Mouse (Mus musculus): ENCODE results near the gene Cbr4. TPM values are rescaled to one million over a fixed set of nuclear protein-coding genes. Genes with fewer than 3 reads are reported as not detected.

The Cbr4 gene
- polyA plus RNA-seq, 1 experiment from 2014 or later = 21.3 TPM

DNA sequence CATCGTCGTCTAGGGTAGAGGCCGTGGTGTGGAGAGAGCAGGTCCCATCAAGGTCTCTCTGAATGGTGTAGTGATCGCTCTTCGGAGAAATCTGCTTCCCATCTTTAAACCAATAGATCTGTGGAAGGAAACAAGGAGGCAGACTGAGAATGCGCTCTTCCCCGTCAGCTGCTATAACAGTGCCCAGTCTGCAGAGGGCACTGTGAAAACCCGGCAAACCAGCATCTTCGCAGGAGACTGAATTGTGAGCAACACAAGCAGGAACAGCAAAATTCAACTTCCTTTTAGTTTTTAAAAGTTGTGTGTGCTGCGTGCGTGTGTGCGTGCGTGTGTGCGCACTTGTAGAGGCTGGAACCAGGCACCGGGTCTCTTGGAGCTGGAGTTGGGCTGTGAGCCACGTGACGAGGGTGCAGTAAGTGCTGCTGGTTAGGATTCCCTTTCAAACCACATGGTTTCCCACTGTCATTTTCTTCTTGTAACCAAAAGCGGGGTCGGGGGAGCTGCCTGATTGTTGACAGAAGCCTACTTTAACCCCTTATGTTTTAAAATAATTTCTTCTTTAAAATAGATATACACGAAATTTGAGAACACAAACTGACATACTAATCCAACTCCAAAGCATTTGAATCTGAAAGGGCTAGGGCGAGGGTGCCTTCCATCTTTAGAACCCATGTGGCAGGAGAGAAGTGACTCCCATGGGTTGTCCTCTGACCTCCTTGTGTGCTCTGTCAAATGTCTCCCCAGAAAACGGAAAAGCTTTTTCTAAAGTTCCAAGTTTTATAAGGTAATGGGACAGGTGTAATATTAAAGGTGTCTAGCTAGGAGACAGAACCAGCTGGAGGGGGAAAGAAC lies 44.6 kb downstream of the Cbr4 start:
- no peak overlapping the region for H3K9ac ChIP-seq (ENCODE audit: low read depth, low read length)
- no peak overlapping the region for H3K4me2 ChIP-seq (ENCODE audit: low read depth, low read length)
- no peak for ATAC-seq (ENCODE audit: low read depth)
- no peak overlapping the region for H3K27ac ChIP-seq (ENCODE audit: low read length)
- H3K4me1 ChIP-seq (ENCODE audit: control insufficient read depth, low read depth, low read length) = no peaks in the 10 kb centered on the region
- WGBS (ENCODE audit: insufficient replicate concordance) = 63% methylated on average over 22 of the region's 22 CpGs
- no peak overlapping the region for H3K4me3 ChIP-seq (ENCODE audit: low read depth, low read length)
- H3K36me3 ChIP-seq (ENCODE audit: control insufficient read depth, insufficient read depth) = no peaks in the 10 kb centered on the region; the same call in none of the 2 replicates
- no peaks in the 10 kb centered on the region for H3K9me3 ChIP-seq (replicated peaks; ENCODE audit: control insufficient read depth, low read length)
- no peaks in the 10 kb centered on the region for H3K27me3 ChIP-seq (ENCODE audit: control insufficient read depth, insufficient read depth, low read depth, low read length)

DNA sequence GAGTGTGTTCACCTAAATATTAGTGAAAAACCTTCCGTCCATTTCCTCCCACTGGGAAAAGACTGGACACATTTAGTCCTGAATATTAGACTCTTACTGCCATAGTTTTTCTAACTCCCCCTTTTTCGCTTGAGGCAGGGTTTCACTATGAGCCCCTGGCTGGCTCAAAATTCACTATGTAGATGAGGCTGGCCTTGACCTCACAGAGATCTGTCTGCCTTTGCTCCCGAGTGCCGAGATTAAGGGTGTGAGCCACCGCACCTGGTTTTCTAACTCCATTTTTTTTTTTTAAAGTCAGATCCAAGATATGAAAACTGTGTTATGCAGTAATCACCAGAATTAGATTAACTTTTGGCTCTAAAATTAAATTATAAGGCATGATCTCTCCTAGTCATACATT lies 45.3 kb downstream of the Cbr4 start:
- Histone ChIP-seq H3K9me3 (replicated peaks; ENCODE audit: control insufficient read depth, low read length) (no peaks in the 10 kb centered on the region), H3K27me3 (ENCODE audit: control insufficient read depth, insufficient read depth, low read depth, low read length) (no peaks in the 10 kb centered on the region), H3K27ac (ENCODE audit: low read length) (no peak overlapping the region), H3K4me3 (ENCODE audit: low read depth, low read length) (no peak overlapping the region), H3K4me2 (ENCODE audit: low read depth, low read length) (no peak overlapping the region), H3K4me1 (ENCODE audit: control insufficient read depth, low read depth, low read length) (no peaks in the 10 kb centered on the region), H3K9ac (ENCODE audit: low read depth, low read length) (no peak overlapping the region), H3K36me3 (ENCODE audit: control insufficient read depth, insufficient read depth) (no peaks in the 10 kb centered on the region; the same call in none of the 2 replicates)
- ATAC-seq (ENCODE audit: low read depth) = no peak
- 65% methylated on average over 5 of the region's 5 CpGs for WGBS (ENCODE audit: insufficient replicate concordance)

DNA sequence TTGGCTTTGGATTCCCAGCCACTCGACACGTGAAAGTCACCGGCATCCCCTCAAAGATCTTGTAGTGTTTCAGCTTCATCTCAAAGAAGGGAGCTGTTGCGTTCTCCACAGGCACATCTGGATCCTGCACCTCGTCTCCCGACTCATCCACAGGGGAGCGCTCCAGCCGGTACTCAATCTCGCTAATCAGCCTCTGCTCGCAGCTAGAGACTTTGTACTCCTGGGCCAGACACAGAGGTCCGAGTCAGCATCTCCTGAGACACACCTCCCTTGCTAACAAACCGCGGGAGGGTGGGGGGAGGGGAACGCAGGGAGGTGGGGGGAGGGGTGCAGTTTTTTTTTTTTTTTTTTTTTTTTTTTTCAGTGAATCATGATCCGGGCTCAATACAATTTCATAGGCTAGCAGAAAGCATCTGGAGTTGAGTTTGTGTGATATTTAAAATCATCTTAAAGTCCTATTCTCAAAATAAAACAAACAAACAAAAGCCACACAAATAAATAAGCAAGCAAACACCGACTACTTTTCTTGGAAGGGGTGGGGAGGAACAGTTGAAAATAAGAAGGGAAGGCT lies 45.9 kb downstream of the Cbr4 start:
- no peaks in the 10 kb centered on the region for H3K9me3 ChIP-seq (replicated peaks; ENCODE audit: control insufficient read depth, low read length)
- no peak for ATAC-seq (ENCODE audit: low read depth)
- no peaks in the 10 kb centered on the region for H3K27me3 ChIP-seq (ENCODE audit: control insufficient read depth, insufficient read depth, low read depth, low read length)
- H3K9ac ChIP-seq (ENCODE audit: low read depth, low read length) = no peak overlapping the region
- WGBS (ENCODE audit: insufficient replicate concordance) = 50% methylated on average over 16 of the region's 16 CpGs
- no peak overlapping the region for H3K27ac ChIP-seq (ENCODE audit: low read length)
- H3K4me2 ChIP-seq (ENCODE audit: low read depth, low read length) = no peak overlapping the region
- H3K36me3 ChIP-seq (ENCODE audit: control insufficient read depth, insufficient read depth) = no peaks in the 10 kb centered on the region; the same call in none of the 2 replicates
- no peaks in the 10 kb centered on the region for H3K4me1 ChIP-seq (ENCODE audit: control insufficient read depth, low read depth, low read length)
- no peak overlapping the region for H3K4me3 ChIP-seq (ENCODE audit: low read depth, low read length)

DNA sequence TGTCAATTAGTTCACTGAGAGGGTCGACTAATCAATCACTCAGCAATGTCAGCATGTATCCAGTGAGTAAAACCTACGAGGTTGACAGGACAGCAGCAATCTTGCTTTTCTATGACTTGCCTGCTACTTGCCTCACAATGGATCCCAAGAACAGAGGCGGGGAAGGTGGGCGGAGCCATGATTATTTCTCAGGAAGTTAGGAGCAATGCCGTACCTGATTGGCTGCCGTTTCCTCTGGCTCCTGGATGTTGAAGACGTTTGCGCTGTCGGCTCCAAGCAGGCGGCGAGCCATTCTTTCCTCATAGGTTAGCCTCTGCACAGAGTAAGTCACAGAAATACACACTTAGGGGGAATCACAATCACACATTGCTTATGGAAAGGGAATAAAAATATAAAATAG lies 47.9 kb downstream of the Cbr4 start:
- H3K9me3 ChIP-seq (replicated peaks; ENCODE audit: control insufficient read depth, low read length) = no peaks in the 10 kb centered on the region
- H3K27ac ChIP-seq (ENCODE audit: low read length) = no peak overlapping the region
- H3K9ac ChIP-seq (ENCODE audit: low read depth, low read length) = no peak overlapping the region
- 74% methylated on average over 11 of the region's 11 CpGs for WGBS (ENCODE audit: insufficient replicate concordance)
- H3K4me2 ChIP-seq (ENCODE audit: low read depth, low read length) = no peak overlapping the region
- H3K36me3 ChIP-seq (ENCODE audit: control insufficient read depth, insufficient read depth) = no peaks in the 10 kb centered on the region; the same call in none of the 2 replicates
- no peak for ATAC-seq (ENCODE audit: low read depth)
- H3K27me3 ChIP-seq (ENCODE audit: control insufficient read depth, insufficient read depth, low read depth, low read length) = no peaks in the 10 kb centered on the region
- H3K4me1 ChIP-seq (ENCODE audit: control insufficient read depth, low read depth, low read length) = no peaks in the 10 kb centered on the region
- no peak overlapping the region for H3K4me3 ChIP-seq (ENCODE audit: low read depth, low read length)

DNA sequence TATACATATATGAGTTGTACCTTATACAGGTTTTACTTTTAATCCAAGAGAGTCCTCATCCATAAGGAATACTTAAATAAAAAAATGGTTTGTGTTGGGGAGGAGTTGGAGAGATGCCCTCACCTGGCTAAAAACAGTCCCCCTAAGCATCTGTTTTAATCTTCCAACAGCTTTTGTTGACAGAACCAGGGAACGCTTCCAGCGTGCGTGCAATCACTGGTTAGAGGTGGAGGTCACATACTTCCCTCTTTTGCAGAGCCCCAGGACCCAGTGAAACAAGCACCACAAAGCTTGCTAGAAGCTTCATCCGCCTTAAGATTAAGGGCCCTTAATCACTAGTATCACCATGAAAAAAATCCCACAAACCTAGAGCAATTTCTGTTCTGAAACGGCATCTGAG lies 49.9 kb downstream of the Cbr4 start:
- no peak overlapping the region for H3K27ac ChIP-seq (ENCODE audit: low read length)
- H3K27me3 ChIP-seq (ENCODE audit: control insufficient read depth, insufficient read depth, low read depth, low read length) = no peaks in the 10 kb centered on the region
- H3K4me2 ChIP-seq (ENCODE audit: low read depth, low read length) = no peak overlapping the region
- ATAC-seq (ENCODE audit: low read depth) = no peak
- no peaks in the 10 kb centered on the region; the same call in 1 of the 2 replicates for H3K36me3 ChIP-seq (ENCODE audit: control insufficient read depth, insufficient read depth)
- WGBS (ENCODE audit: insufficient replicate concordance) = 57% methylated on average over 5 of the region's 5 CpGs
- no peak overlapping the region for H3K9ac ChIP-seq (ENCODE audit: low read depth, low read length)
- H3K4me1 ChIP-seq (ENCODE audit: control insufficient read depth, low read depth, low read length) = no peaks in the 10 kb centered on the region
- H3K4me3 ChIP-seq (ENCODE audit: low read depth, low read length) = no peak overlapping the region
- no peaks in the 10 kb centered on the region for H3K9me3 ChIP-seq (replicated peaks; ENCODE audit: control insufficient read depth, low read length)

DNA sequence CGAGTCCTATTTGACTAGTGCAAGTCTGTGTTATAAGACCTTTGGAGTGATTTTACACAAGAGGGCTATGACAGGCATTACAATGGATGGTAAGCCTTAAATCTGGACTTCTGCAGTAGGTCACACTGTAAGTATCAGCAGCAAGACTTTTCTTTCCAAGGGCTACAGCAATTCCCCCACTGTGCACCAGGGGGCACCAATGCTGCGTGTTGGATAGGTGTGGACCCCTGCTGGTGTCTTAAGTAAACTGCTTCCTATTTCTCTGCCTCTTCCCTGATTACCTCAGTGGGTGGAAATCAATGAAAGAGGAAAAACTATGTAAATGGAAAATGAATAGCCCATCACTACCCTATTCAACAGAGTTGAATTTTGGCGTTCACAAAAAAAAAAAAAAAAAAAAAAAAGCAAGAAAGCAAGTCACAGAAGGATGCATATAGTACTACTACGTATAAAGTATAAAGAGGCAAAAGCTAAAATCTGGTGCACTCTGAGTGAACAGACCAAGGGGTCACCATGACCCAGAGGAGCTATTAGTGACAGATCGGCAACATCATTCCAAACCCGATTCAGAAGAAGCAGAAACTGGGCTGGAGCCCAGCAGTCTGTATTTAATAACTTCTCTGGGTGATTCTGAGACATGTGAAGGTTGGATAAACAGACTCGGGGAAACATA lies 52.4 kb downstream of the Cbr4 start:
- 45% methylated on average over 7 of the region's 7 CpGs for WGBS (ENCODE audit: insufficient replicate concordance)
- Histone ChIP-seq H3K9ac (ENCODE audit: low read depth, low read length) (no peak overlapping the region), H3K9me3 (replicated peaks; ENCODE audit: control insufficient read depth, low read length) (no peaks in the 10 kb centered on the region), H3K27ac (ENCODE audit: low read length) (no peak overlapping the region), H3K4me1 (ENCODE audit: control insufficient read depth, low read depth, low read length) (no peaks in the 10 kb centered on the region), H3K27me3 (ENCODE audit: control insufficient read depth, insufficient read depth, low read depth, low read length) (no peaks in the 10 kb centered on the region), H3K4me3 (ENCODE audit: low read depth, low read length) (no peak overlapping the region), H3K4me2 (ENCODE audit: low read depth, low read length) (no peak overlapping the region), H3K36me3 (ENCODE audit: control insufficient read depth, insufficient read depth) (no peaks in the 10 kb centered on the region)
- peak; percentile 54; the same call in 1 of the 2 replicates for ATAC-seq (ENCODE audit: low read depth)

DNA sequence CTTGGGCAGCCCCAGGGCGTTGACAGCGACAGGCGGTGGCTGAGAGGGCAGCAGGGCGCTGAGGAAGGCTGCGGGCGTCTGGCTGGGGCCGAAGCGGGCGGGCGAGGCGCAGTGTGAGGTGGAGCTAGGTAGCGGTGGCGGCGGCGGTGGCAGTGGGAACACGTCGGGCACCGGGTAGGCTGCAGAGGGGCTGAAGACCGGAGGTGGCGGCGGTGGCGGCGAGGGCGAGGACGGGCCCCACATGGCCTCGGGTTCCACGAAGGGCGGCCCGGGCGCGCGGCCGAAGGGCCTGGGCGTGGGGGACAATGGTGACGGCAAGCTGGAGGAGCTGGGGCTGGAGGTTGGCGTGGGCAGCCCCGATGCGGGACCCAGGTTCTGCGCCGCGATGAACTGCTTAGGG lies 62.1 kb downstream of the Cbr4 start:
- Histone ChIP-seq H3K4me3 (ENCODE audit: low read depth, low read length) (no peak overlapping the region), H3K9me3 (replicated peaks; ENCODE audit: control insufficient read depth, low read length) (peaks cover 5% of the 10 kb centered on the region), H3K27me3 (ENCODE audit: control insufficient read depth, insufficient read depth, low read depth, low read length) (no peaks in the 10 kb centered on the region), H3K4me1 (ENCODE audit: control insufficient read depth, low read depth, low read length) (no peaks in the 10 kb centered on the region), H3K36me3 (ENCODE audit: control insufficient read depth, insufficient read depth) (peaks cover 16% of the 10 kb centered on the region), H3K4me2 (ENCODE audit: low read depth, low read length) (no peak overlapping the region), H3K27ac (ENCODE audit: low read length) (no peak overlapping the region), H3K9ac (ENCODE audit: low read depth, low read length) (no peak overlapping the region)
- ATAC-seq (ENCODE audit: low read depth) = no peak
- 86% methylated on average over 37 of the region's 41 CpGs for WGBS (ENCODE audit: insufficient replicate concordance)

DNA sequence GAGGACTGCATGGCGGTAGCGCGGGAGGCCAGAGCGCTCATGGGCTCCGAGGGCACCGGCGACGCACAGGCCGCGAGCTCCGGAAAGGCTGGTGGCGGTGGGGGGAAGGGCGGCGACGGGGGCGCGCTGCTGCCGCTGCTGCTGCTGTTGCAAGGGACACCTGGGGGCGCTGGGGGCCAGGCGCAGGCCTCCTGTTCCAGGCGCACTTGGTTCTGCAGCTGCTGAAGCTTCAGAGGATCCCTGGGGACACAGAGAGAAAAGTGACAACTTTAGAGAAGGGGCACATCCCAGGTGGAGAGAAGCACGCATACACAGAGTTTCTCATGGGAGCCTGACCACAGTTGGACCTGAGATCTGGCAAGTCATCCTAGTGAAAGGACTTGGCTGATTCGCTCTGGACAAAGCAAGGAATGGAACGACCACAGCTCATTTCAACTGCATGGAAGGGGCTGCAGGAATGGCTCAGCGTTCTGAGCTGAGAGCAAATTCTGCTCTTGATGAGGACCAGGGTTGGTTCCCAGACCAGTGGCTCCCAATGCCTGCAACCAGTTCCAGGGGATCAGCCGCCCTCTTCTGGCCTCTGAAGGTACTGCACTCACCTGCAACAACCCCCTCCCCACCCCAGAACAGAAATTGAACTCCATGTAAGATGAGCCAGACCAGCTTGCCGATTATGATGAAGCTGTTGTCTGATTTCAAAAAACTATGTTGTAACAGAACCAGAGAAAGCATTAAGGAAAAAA lies 62.6 kb downstream of the Cbr4 start:
- ATAC-seq (ENCODE audit: low read depth) = no peak
- H3K36me3 ChIP-seq (ENCODE audit: control insufficient read depth, insufficient read depth) = peaks cover 16% of the 10 kb centered on the region
- 76% methylated on average over 27 of the region's 27 CpGs for WGBS (ENCODE audit: insufficient replicate concordance)
- no peaks in the 10 kb centered on the region for H3K4me1 ChIP-seq (ENCODE audit: control insufficient read depth, low read depth, low read length)
- no peak overlapping the region for H3K4me2 ChIP-seq (ENCODE audit: low read depth, low read length)
- H3K4me3 ChIP-seq (ENCODE audit: low read depth, low read length) = no peak overlapping the region
- H3K9ac ChIP-seq (ENCODE audit: low read depth, low read length) = no peak overlapping the region
- H3K9me3 ChIP-seq (replicated peaks; ENCODE audit: control insufficient read depth, low read length) = peaks cover 5% of the 10 kb centered on the region
- no peak overlapping the region for H3K27ac ChIP-seq (ENCODE audit: low read length)
- no peaks in the 10 kb centered on the region for H3K27me3 ChIP-seq (ENCODE audit: control insufficient read depth, insufficient read depth, low read depth, low read length)

All from liver, embryonic 16.5 days (tissue).